Mouse (Mus musculus) heart, adult 2 months (tissue): ENCODE results near the gene Zp2.

ENCODE experiments used
- CTCF ChIP-seq: fragments of 200-600 bp; IDR thresholded peaks from 2 replicates; pipeline ENCODE4 v1.8.1; 2022; ENCODE audit warnings: antibody characterized with exemption, mild to moderate bottlenecking, moderate library complexity
- EP300 ChIP-seq: fragments of 200-500 bp; IDR thresholded peaks from 2 replicates; pipeline ENCODE4 v1.6.1; 2011; ENCODE audit warnings: low read depth, low read length, control low read depth; ENCODE audit not compliant: insufficient read depth
- POLR2A ChIP-seq: fragments of 200-500 bp; IDR thresholded peaks from 2 replicates; pipeline ENCODE4 v1.6.1; 2011; ENCODE audit warnings: mild to moderate bottlenecking, low read depth, low read length, control low read depth; ENCODE audit not compliant: insufficient read depth

DNA sequence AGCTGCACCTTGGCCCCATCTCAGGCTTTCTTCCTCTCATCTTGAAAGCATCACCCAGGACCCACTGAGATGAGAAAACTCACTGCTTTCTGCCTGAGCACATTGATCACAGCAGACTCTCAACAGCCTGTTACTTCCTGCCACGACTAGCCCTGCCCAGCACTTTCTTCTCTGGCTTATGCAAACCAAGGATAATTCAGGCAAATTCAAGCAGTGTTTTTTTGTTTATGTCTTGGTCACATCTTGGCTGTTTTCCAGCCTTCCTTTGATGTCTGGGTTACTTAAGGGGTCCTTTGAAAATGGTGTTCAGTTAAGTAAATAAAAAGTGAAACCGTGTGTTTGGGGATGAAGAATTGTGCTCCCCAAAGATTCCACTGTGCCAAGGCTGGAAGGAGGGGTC lies 33.8 kb upstream of the Zp2 start:
- TF ChIP-seq CTCF (no peak), POLR2A (no peak), EP300 (no peak)
